Mouse (Mus musculus) ES-E14 (cell line): ENCODE data around the gene Fbxo40. TPM values are rescaled to one million over a fixed set of nuclear protein-coding genes. Genes with fewer than 3 reads are reported as not detected.

Experiments used
- DNase-seq: peaks from one replicate; pipeline ENCODE4 v3.0.0-alpha.2; 2013; ENCODE audit warnings: low read depth, low spot score
- H3K27ac ChIP-seq: 2 replicates; pipeline ENCODE4 v1.5.1; 2012; ENCODE audit warnings: low read depth, mild to moderate bottlenecking, low read length, moderate library complexity, mixed read lengths; ENCODE audit not compliant: poor library complexity, insufficient read depth, severe bottlenecking
- H3K36me3 ChIP-seq: 2 replicates; pipeline ENCODE4 v1.6.1; 2012; ENCODE audit warnings: mild to moderate bottlenecking, low read length, moderate library complexity, mixed read lengths; ENCODE audit not compliant: control insufficient read depth, poor library complexity, insufficient read depth, severe bottlenecking
- H3K4me1 ChIP-seq, 2 experiments: fragments of 150-350 bp in 1 of 2; sonication (generic) in 1 of 2; 2 replicates each; pipeline ENCODE4 v1.6.1; 2012; ENCODE audit warnings: low read length in 2 of 2, mild to moderate bottlenecking in 1 of 2, mixed read lengths in 1 of 2; ENCODE audit not compliant: control insufficient read depth in 2 of 2, insufficient read depth in 2 of 2, poor library complexity in 1 of 2
- H3K4me3 ChIP-seq, 2 experiments: fragments of 150-350 bp in 1 of 2; sonication (generic) in 1 of 2; 2 replicates each; pipeline ENCODE4 v1.5.1; 2012; ENCODE audit warnings: low read length in 2 of 2, low read depth in 1 of 2, mild to moderate bottlenecking in 1 of 2, mixed read lengths in 1 of 2; ENCODE audit not compliant: insufficient read depth in 1 of 2, poor library complexity in 1 of 2, severe bottlenecking in 1 of 2
- H3K9ac ChIP-seq: 2 replicates; pipeline ENCODE4 v1.6.1; 2012; ENCODE audit warnings: low read depth, mild to moderate bottlenecking, low read length, mixed read lengths; ENCODE audit not compliant: poor library complexity, insufficient read depth, severe bottlenecking
- H3K9me3 ChIP-seq: fragments of 150-350 bp; sonication (generic); 2 replicates; pipeline ENCODE4 v1.6.1; 2012; ENCODE audit warnings: low read depth, mild to moderate bottlenecking, low read length; ENCODE audit not compliant: control insufficient read depth, insufficient read depth
- CHD2 ChIP-seq: IDR thresholded peaks from 2 replicates; pipeline ENCODE4 v1.6.1; 2014; ENCODE audit warnings: mild to moderate bottlenecking, low read depth, low read length, inconsistent platforms
- HCFC1 ChIP-seq: IDR thresholded peaks from 2 replicates; pipeline ENCODE4 v1.6.1; 2012; ENCODE audit warnings: low read length, inconsistent platforms, borderline replicate concordance; ENCODE audit not compliant: insufficient read depth
- MAFK ChIP-seq: IDR thresholded peaks from 2 replicates; pipeline ENCODE4 v1.6.1; 2014; ENCODE audit warnings: mild to moderate bottlenecking, low read depth, low read length, inconsistent platforms; ENCODE audit not compliant: insufficient read depth
- ZC3H11A ChIP-seq: IDR thresholded peaks from 2 replicates; pipeline ENCODE4 v1.6.1; 2012; ENCODE audit warnings: low read depth, mild to moderate bottlenecking, inconsistent platforms, low read length, borderline replicate concordance
- ZNF384 ChIP-seq: IDR thresholded peaks from 2 replicates; pipeline ENCODE4 v1.6.1; 2012; ENCODE audit warnings: low read depth, low read length, inconsistent platforms
- in situ Hi-C, 2 experiments: fragments of 600-800 bp; cut with MboI; formaldehyde crosslinking; loops; one replicate each; pipeline ENCODE4 v1.15.1; 2025; ENCODE audit warnings: low sequenced_read_pairs in 2 of 2, inconsistent platforms in 1 of 2; ENCODE audit not compliant: unreplicated experiment in 2 of 2
- total RNA-seq: library from RNA; depleted of rRNA; stranded (reverse); fragments of 300-350 nt; gene quantifications from 2 replicates; pipeline ENCODE4 v1.2.3, GENCODE M21; 2012

Gene Fbxo40
- total RNA-seq, 1 experiment = 0.09 TPM

DNA sequence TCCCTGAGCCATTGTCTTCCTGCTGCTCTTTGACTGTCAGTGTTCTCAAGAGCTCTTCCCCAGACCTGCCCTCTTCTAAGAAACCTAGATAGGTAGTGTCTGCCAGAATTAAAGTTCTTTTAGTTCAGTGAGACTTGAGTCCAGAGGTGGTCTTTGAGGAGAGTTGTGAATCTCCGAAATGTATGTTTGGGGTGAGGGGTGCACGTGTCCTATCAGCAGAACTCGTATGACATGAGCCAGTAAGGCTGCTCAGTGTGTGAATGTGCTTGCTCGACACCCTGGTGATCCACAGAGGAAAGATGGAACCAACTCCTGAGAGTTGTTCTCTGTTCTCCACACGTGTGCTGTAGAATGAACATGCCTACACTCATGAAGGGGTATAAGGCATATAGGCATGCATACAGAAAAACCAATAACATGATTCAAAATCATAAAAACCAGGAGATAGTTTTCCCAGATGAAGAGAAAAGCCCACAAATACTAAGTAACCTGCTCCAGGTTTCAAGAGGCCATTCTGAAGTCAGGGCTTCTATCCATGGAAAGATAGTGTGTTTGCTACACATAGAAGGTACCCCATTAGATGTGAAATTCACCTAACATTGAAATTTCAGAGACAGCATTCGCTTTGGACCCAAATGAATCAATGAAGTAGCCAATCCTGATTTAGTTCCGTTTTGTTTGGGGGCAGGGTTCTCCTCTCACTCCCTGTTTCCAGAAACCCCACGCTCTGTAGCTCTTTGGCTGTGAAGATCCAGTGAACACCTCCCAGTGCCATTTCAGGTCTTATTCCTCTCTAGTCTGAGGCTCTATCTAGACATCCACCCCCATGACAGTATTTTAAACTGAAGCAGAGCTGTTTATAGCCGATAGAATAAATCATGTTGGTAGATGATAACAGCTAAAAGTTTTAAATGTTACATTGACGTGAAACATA lies 63.5 kb downstream of the Fbxo40 start:
- no peak for TF ChIP-seq CHD2
- no peak for TF ChIP-seq ZC3H11A
- no peak for TF ChIP-seq HCFC1
- TF ChIP-seq ZNF384 = no peak
- TF ChIP-seq MAFK = no peak

DNA sequence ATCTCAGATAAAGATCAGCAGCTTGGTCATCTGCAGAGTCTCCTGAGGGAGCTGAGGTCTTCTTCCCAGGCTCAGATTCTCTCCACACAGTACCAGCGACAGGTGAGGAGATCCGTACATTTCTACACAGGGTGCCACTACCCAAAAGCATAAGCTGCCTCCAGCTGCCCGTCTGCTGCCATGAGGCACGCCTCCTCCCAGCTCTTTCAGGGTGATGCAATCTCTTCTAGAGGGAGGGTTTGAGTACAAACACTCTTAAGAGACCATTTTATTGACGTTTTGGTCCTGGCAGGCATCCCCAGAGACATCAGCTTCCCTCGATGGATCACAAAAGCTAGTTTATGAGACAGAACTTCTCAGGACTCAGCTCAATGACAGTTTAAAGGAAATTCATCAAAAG lies 64.5 kb downstream of the Fbxo40 start:
- Histone ChIP-seq H3K4me3 (no peak overlapping the region), H3K9ac (no peak overlapping the region), H3K4me1 (no peaks in the 10 kb centered on the region), H3K27ac (no peak overlapping the region), H3K36me3 (peaks cover 25% of the 10 kb centered on the region), H3K9me3 (no peaks in the 10 kb centered on the region)
- DNase-seq = no peak
- in situ Hi-C loops = no loop called here
- TF ChIP-seq ZC3H11A = no peak
- TF ChIP-seq HCFC1 = no peak
- TF ChIP-seq ZNF384 = no peak
- TF ChIP-seq CHD2 = no peak
- TF ChIP-seq MAFK = no peak

More for the DNA sequence above, 63.5 kb downstream of the Fbxo40 start:
- no peak for DNase-seq
- Histone ChIP-seq H3K9ac (no peak overlapping the region), H3K9me3 (no peaks in the 10 kb centered on the region), H3K27ac (no peak overlapping the region), H3K36me3 (peaks cover 29% of the 10 kb centered on the region), H3K4me3 (no peak overlapping the region), H3K4me1 (no peaks in the 10 kb centered on the region)
- in situ Hi-C loops = no loop called here

DNA sequence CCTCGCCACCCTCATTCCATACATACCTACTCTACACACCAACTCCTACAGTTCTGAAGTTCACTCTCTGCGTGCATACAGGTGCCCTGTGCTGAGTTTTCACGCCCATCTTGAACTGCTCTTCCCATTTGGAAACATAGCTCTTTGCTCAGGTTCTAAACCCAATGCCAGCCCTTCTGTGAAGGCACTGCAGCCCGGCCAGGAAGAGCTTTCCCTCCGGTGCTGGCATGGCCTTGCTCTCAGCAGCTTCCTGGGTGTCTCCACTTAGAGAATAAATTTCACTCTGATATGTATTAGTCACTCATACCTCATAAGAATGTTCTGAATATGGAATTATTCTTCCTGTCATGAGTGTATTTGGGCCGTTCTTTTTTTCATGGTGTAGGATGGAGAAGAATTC lies 64.9 kb downstream of the Fbxo40 start:
- H3K9ac ChIP-seq = no peak overlapping the region
- no peak overlapping the region for H3K4me3 ChIP-seq
- in situ Hi-C loops = no loop called here
- no peaks in the 10 kb centered on the region for H3K4me1 ChIP-seq
- no peak overlapping the region for H3K27ac ChIP-seq
- peaks cover 25% of the 10 kb centered on the region for H3K36me3 ChIP-seq
- TF ChIP-seq CHD2 (no peak), ZNF384 (no peak), ZC3H11A (no peak), HCFC1 (no peak), MAFK (no peak)
- H3K9me3 ChIP-seq = no peaks in the 10 kb centered on the region
- no peak for DNase-seq

DNA sequence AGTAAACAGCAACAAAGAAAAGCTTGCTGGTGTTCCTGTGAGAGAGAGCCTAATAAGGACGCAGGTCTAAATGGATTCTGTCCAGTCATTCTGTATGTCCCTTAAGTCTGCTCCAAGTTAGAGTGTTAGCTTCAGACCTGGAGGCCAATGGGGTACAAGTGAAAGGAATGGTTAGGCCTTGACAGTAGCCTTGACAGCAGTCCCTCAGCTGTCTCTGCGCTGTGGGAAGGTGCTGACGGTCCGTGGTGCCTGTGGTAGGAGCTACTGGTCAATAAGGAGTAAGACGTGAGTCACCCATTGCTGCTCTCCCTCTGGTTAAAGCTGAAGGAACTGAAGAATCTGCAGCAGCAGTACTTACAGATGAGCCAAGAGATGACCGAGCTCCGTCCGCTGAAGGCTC lies 66.0 kb downstream of the Fbxo40 start:
- no peak for DNase-seq
- H3K4me3 ChIP-seq = no peak overlapping the region
- H3K4me1 ChIP-seq = no peaks in the 10 kb centered on the region
- TF ChIP-seq CHD2 (no peak), ZC3H11A (no peak), MAFK (no peak), HCFC1 (no peak), ZNF384 (no peak)
- in situ Hi-C loops = no loop called here
- H3K27ac ChIP-seq = no peak overlapping the region
- no peak overlapping the region for H3K9ac ChIP-seq
- peaks cover 23% of the 10 kb centered on the region for H3K36me3 ChIP-seq
- H3K9me3 ChIP-seq = no peaks in the 10 kb centered on the region
